Mouse (Mus musculus) layer of hippocampus, adult 8-10 months (tissue): ENCODE results near the gene Aoc1. TPM values are rescaled to one million over a fixed set of nuclear protein-coding genes. Genes with fewer than 3 reads are reported as not detected.
"Not testable (repeated sequence)": the region's sequence is repeated elsewhere in the genome, so short reads cannot be mapped to it uniquely, and the experiment has no call there.

Source experiments
- DNase-seq, 2 experiments: peaks; one replicate each; pipeline ENCODE4 v3.0.0; 2022; ENCODE audit warnings: low spot score in 2 of 2
- total RNA-seq, 4 experiments: library from RNA; stranded (reverse); gene quantifications; 2 replicates each; pipeline ENCODE4 v1.2.4; 2022

Gene Aoc1
- total RNA-seq, 4 experiments from 2014 or later: not detected

DNA sequence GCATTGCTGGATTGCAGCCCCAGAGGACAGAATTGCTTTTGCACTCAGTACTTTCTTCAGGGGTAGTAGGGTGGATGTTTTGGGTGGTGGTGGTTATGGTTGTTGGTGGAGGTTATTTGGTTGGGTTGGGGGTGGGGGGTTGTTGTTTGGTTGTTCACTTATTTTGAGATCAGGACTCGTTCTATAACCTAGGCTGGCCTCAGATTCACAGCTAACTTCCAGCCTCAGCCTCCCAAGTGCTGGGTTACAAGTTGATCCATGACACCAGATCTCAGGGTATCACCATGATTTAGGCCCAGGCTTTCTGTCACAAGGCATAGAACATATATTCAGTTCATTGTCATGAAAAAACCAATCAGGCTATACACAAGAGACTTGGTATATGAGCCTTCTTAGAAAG lies 11.8 kb upstream of the Aoc1 start:
- no peak for DNase-seq

DNA sequence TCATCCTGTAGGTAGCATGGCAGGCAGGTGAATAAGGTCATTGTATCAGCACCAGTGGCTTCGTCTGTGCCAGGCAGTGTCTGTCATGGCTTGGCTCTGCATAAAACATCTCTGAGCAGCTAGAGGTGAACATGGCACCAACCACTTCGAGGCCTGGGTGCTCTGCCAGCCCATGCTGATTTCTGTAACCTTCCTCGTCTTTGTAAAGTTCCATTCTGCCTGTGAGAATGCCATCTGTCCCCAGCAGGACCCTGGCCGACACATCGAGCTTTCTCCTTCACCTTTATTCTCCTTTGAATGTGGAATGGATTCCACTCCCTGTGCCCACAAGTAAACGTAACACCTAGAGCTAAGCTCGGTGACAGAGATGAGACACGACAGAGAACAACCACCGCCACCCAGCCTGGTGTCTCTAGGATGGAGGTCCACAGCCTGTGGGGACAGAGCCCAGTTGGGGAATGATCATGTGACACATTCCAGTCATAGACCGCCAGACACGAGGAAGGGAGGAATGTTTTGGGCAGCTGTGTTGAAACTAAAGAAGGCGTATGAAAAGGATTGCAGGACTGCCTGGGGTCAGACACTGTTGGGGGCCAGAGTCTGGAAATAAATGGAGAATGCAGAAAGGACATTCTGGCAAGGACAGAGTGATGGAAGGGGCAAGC lies 10.9 kb upstream of the Aoc1 start:
- DNase-seq: no peak

DNA sequence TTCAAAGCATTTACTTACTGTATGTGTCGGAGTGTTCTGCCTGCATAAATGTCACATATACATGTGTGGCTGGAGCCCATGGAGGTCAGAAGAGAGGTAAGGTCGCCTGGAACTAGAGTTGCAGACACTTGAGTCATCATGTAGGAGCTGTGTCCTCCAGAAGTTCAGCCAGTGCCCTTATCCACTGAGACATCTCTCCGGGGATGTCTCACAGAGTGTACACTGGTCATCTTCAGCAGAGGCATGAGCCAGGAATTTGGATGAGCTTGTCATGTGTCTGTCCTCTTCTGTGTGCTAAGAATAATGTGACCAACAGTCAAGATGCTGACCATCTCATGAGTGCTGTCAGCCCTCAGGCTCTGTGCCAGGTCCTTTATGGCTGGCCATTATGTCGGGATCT lies 9.9 kb upstream of the Aoc1 start:
- DNase-seq: no peak

DNA sequence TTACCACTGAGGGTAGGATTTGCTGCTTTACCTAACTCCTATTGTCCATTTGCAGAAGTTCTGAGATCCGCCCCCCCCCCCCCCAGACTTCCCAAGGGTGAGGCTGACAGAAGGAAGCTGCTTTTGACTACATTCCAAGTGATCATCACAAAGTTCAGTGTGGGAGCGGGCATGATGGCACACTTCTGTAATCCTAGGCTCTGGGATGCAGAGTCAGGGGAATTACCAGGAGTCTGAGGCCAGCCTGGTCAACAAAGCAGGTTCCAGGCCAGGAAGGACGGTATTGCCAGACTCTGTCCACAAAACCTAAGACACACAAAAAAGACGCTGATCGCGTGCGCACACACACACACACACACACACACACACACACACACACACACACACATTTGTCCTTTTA lies 9.2 kb upstream of the Aoc1 start:
- DNase-seq: no peak

DNA sequence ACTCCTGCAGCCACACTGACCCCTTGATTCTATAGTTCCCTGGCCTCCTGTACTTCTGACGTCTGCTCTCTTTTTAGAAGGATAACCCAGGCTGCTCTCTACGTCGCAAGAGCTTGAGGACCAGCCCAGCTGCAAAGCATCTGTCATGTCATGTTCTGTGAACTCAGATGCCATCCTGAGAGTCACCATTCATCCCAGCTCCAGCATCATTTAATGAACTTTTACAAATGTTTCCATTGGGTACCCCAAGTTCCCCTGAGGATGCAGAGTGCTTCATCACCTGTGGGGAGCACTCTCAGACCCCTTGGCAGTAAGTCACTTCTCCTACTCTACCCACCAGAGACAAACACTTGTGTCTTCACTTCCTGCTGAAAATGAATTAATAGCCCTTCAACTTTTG lies 8.5 kb upstream of the Aoc1 start:
- no peak for DNase-seq

DNA sequence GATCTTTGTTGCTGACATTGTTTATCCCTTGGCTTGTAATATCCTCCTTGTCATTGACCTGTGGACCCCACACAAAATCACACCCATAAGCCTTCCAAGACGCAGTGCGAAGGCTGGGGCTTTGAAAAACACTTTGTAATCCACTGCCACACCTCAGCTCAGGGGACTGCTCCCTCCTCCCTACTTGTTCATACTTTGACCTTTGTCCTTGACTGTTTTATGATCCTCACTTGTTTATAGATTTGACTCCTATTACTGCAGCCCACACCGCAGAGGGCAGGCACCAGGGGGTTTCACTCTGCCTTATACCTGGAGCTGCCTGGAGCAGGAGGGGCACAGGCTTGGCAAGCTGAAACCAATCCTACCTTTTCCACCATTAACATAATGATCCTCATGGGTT lies 8.0 kb upstream of the Aoc1 start:
- no peak for DNase-seq

DNA sequence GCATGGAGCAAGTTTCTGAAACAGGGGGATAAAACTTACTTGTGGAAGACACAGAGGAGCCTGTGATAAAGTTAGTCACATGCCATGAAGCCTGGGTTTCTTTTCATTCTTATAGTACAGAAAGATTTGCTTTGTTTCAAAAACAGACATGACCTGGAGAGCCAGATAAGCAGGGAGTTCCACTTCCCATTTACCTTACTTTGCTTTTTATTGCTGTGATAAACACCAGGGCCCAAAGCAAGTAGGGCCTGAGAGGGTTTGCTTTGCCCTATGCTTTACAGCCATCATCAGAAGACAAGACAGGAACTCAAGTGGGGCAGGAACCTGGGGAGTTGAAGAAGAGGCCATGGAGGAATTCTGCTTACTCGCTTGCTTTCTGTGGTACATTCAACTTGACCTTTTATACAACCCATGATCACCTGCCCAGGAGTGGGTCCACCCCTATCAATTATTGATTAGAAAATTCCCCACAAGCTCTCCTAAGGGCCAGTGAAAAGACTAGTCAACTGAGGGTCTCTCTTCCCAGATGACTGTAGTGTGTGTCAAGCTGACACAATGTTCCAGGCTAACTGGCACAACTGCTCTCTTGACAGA lies 7.4 kb upstream of the Aoc1 start:
- DNase-seq: no peak

DNA sequence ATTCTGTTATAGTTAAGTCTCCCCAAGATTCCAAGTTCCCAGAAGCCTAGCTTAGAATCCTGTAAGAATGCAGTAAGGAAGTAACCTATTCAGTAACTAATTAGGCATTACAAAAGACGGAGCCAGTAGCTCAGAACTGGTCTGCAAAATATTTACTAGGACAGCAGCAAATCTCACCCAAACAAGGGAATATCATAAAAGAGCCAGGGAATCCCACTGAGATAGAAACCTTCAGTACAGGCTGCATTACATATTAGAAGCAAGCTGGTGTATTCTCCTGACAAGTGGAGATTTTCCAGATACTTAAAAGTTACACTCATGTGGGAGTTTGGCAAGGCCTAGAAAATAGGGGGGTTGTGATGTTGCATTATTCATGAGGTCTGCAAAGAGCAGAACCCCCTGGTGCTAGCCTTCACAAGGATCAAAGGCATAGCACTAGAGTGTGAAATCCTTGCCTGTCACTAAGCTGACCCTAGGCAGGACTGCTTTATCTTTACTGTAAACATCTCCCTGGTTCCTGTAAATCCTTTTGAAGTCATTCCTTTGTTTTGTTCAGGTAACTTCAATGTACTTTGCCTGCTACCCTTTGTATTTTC lies 6.2 kb upstream of the Aoc1 start:
- DNase-seq: not testable (repeated sequence)

DNA sequence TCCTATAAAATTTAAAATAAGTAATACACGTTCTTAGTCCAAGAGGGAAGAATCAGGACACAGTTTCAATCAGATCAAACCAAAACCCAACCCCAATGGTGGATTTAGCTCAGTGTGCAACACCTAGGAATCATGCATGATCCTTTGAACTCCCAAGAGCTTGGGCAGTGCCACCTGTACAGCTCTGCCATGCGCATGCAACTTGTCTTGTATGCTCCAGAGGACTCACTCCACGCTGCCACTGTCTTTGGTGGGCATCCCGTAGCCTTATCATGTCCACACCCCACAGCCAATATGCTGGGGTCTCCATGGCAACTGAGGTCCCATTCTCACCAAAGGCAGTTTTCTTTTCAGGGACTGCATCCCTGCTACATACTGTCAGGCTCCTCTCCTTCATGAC lies 5.5 kb upstream of the Aoc1 start:
- no peak for DNase-seq

DNA sequence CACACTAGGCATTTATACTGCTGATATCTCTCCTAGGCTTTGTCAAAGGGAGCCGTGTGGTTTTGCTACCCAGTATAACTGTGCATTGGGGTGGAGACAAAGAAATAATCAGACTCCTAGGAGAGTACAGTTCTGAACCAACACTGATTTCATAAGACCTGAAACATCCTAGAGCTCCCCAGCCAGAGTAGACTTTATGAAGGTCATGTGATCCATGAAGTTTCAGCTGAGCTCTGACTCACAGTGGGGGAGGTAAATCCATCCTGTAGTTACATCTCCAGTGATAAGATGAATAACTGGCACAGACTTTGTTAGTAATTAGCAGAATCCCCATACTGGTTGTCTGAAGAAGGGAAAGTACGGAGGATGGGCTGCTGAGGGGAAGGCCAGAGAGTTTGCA lies 2.9 kb upstream of the Aoc1 start:
- no peak for DNase-seq

DNA sequence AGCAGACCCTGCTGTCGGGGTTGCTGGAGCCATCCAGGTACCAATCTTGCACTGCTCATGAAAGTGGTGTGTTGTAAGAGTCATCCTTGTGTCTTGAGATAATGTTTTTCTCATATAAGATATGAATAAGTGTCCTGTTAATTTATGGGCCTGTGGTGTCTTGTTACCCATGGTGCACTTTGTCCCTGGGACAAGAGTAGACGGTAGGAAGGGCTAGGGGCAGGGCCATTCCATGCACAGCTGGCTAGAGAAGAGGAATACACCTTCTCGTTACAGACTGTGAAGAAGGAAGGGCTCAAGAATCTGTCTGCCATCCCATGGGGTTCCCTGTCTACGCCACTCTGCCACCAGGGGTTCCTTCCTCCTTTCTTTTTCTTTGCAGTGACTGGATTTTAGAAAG lies 1.9 kb downstream of the Aoc1 start:
- DNase-seq: no peak

DNA sequence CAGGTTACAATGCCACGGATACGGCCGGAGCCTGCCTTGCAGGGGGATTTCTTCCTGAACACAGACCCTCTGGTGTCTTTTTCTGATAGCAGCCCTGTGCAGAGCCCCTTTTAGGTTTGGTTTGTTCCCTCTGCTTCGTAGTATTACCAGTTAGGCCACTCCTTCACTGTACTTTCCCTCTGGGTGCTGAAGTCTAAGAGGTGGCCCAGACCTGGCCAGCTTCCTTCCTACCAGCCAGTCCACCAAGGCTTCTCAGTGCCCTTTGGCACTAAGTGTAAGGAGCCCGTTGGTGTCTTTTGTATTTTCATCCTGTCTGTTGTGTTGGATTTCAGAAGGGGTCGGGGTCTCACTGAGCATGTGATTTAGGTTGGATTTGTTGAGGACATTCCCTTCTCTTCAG lies 2.8 kb downstream of the Aoc1 start:
- no peak for DNase-seq

DNA sequence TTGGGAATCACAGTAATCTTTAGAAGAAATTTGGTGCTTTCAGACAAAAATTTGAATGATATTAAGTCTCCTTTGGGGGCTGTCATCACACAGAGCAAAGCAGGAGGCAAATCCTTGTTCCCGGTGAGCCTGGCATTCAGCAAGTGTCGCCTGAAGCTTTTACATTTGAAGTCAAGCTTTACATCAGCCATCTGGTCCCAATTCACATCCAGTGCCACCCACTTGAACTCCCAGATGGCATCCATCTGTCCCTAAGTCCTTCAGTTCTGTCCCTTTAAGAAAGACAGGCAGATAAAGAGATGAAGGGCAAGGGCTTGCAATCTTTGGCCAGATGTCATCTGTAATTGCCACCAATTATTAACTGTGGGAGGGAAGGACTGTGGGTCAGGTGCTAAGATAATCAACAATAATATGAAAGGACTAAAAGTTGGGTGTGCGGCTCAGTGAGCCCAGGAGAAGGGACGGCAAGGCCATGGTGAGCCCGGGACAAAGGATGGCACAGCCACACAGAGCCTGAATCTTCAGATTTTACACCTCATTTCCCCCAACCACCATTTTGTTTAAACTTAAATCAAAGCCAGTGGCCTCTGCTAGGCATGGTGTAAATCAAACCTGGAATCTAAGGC lies 3.9 kb downstream of the Aoc1 start:
- DNase-seq: peak; percentile 9 to 39

DNA sequence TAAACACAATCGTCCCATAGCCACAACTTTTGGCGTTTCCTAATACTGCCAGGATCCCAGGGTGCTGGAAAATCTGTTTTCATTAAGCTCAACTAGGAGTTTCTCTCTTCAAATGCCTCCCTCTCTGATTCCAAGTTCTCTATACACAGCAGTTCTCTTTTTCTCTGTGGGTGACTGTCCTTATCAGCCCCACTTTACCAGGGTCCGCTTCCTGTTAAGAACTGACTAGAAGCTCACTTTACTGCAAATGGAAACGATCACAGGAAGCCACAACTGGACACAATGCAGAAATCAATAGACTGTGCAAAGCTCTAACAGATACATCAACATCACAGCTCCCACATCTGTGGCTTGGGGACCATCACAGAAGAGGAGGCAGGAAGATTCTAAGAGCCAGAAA lies 21.5 kb downstream of the Aoc1 start:
- no peak for DNase-seq

DNA sequence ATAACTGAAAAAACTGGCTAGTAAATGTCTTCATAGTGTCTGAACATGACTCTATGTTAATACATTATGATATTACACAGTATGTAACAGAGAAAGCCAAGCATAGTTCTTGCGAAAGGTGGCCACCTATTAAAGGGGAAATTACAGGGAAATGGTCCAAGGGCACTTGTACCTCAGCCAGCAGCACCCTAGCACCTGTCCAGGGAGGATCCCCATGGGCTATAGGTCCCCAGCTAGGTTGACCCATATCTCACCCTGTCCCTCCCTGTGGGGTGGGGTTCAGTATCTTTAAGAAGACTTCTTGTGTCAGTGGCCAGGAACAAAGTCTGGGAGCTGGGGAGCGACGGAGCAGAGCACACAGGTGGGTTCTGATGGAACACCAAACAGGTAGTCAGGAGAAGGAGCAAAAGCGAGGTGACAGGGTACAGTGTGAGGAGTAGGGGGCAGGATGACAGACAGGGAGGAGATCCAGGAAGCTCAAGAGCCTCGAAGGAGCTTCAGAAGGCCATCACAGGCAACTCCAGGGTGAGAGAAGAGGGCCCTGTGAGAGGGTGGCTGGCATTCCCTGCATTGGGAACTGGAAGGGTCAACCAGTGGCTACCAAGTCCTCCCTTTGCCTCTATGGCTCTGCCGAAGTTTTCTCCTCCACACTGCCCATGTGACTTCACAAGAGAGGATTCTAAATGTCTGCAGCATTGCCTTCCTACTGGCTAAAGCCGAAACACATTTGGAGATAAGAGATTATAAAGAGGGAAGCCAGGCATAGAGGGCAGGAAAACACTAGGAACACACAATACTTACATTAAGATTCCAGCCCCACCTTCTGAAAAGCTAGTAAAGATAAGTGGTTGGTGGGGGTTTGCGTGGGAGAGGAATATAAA lies 22.5 kb downstream of the Aoc1 start:
- DNase-seq: no peak

DNA sequence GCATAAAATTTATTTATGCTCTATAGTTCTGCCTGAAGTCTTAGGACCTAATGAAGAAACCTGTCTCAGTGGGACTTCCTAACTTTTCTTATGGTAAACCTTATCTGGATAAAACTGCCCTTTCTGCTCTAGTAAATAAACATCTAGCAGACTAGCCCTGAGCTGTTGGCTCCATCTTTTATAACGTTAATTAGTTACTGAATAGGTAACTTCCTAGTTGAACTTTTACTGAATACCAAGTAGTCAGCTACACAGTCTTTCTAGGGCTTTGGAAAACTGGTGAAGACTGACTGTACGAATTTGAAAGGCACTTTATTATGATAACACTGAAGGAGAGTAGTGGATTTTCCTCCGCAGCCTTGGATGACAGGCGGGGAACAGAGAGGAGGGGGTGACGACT lies 23.2 kb downstream of the Aoc1 start:
- no peak for DNase-seq

DNA sequence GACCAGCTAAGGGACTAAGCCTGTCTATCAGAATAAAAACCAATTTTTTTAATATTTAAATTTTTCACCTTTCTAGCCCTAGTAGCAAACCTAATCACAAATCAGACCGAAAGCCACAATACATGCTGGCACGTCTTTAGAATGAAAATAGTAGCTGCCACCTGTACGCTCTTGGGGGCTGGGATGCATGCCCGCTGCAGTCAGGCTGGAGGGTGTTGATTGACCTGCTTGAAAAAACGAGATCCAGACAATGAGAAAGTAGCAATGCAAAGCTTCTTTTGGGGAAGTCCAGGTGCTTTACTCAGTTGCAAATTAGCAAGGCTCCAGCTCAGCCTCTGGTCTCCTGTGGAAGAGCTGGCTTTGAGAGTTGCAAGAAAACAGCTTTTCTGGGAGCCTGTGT lies 24.3 kb downstream of the Aoc1 start:
- no peak for DNase-seq

DNA sequence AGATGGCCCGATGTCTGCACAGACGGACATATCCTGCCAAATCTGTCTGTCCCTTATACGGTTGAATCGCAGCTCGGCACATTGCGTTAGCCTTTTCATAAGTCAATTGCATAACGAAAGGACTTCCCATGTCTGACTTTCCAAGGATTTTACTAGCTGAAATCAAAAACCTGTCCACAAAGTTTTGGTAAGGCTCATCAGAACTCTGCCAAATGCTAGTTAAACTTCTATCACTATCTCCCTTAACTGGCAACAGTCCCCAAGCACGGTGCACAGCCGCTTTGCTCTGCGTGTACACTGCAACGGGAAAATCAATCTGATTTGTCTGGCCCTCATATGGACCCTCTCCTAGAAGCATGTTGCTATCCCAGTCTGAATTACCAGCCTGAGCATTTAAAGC lies 28.6 kb downstream of the Aoc1 start:
- DNase-seq: not testable (repeated sequence)

DNA sequence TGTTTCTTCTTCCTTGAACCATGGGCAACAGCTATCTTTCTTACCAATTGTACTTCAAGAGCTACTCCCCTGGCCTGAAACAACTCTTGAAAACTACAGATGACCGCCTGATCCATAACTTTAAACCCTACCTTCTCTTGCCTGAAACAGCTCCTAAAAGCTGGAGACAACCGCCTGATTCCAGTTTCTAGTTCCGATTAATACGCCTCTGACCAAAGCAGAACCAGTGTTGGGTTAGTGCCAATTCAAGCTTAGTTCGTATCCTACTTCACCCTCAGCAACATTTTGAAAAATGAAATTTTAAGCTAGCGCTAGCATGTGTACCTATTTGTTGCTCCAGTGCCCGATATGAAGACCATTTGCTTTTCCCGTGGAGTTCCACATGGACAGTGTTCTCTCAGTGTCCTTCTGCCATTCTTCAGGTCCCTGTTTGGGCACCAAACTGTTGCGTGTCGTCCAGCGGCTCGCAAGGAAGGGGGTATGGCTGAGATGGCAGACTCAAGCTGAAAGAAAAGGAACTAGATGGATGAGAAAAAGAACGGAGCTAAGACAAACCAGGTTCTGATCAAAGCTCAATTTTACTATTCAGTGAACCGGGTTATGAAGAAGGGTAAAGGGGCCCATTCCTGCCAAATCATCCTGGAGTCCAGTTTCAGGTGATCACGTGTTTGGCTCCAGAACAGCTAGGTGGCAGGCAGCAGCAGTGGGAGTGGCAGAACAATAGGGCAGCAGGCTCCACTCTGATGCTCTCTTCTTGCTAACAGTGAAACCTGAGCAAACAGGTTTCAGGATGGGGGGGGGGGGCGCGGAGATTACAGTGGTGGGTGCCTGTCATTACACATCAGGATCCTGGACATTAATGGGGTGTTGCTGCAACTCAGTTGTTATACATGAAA lies 30.1 kb downstream of the Aoc1 start:
- DNase-seq: no peak

DNA sequence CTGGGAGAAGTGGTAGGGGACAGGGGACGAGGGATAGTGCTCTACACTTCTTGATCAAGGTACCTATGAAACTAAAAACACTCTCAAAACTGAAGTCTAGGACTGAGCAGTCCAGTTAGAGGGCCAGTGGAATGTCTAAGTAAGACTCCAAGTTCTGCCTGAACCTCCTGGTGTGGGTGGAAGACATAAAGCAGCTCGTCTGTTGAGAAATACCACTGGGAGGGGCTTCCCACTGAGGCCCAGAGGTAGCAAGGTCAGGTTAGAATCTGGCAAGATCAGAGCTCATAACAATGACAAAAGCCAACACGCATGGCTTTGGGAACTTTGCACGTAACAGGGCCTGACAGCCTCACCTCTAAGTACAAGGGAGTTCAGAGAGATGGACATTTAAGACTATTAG lies 30.7 kb downstream of the Aoc1 start:
- no peak for DNase-seq

DNA sequence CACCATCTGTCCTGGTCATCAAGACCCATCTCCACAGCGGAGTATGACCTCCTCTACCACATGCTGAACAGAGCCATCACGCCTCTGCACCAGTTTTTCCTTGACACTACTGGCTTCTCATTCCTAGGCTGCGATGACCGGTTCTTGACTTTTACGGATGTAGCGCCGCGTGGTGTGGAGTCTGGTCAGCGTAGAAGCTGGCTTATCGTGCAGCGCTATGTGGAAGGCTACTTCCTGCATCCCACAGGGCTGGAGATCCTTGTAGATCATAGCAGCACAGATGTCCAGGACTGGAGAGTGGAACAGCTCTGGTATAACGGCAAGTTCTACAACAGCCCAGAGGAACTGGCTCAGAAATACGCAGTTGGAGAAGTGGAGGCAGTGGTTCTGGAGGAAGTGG lies 32.9 kb downstream of the Aoc1 start:
- DNase-seq: no peak
